Mouse (Mus musculus) cortical plate, adult 2 months (tissue): Measurements from ENCODE around the gene Wap. TPM values are rescaled to one million over a fixed set of nuclear protein-coding genes. Genes with fewer than 3 reads are reported as not detected.

Source experiments
- H3K27ac ChIP-seq: fragments of 200-500 bp; 2 replicates; pipeline ENCODE4 v1.5.1; 2012; ENCODE audit warnings: low read length, control low read depth, inconsistent platforms; ENCODE audit not compliant: insufficient read depth
- H3K4me1 ChIP-seq: fragments of 200-500 bp; 2 replicates; pipeline ENCODE4 v1.6.1; 2011; ENCODE audit warnings: low read length; ENCODE audit not compliant: control insufficient read depth, insufficient read depth
- H3K4me3 ChIP-seq: fragments of 200-500 bp; 2 replicates; pipeline ENCODE4 v1.5.1; 2011; ENCODE audit warnings: mild to moderate bottlenecking, low read length, control low read depth; ENCODE audit not compliant: insufficient read depth
- CTCF ChIP-seq: fragments of 200-500 bp; IDR thresholded peaks from 2 replicates; pipeline ENCODE4 v1.5.1; 2011; ENCODE audit warnings: mild to moderate bottlenecking, control low read depth, low read length; ENCODE audit not compliant: insufficient read depth; ENCODE audit errors: extremely low read depth
- POLR2A ChIP-seq: fragments of 200-500 bp; IDR thresholded peaks from 2 replicates; pipeline ENCODE4 v1.6.1; 2011; ENCODE audit warnings: mild to moderate bottlenecking, low read length, control low read depth; ENCODE audit not compliant: insufficient read depth; ENCODE audit errors: extremely low read depth
- polyA plus RNA-seq: library from polyadenylated mRNA; depleted of rRNA; stranded (reverse); fragments of >200 nt; gene quantifications from 2 replicates; pipeline ENCODE4 v1.2.3, GENCODE M21; 2012; rRNA removed

The Wap gene
- polyA plus RNA-seq, 1 experiment: not detected

- no peaks in the 10 kb centered on the region for H3K4me1 ChIP-seq
- H3K4me3 ChIP-seq: no peak overlapping the region
- no peak overlapping the region for H3K27ac ChIP-seq
- no peak for TF ChIP-seq POLR2A
- no peak for TF ChIP-seq CTCF
Measured at GRCm38 (mm10) chr11:6590933-6591675, 47.3 kb downstream of the Wap start.

GRCm38 (mm10) chr11:6589838-6590237, 48.6 kb downstream of the Wap start:
- Histone ChIP-seq H3K4me3 (no peak overlapping the region), H3K27ac (no peak overlapping the region), H3K4me1 (no peaks in the 10 kb centered on the region)
- TF ChIP-seq POLR2A (no peak), CTCF (no peak)

- no peaks in the 10 kb centered on the region for H3K4me1 ChIP-seq
- no peak overlapping the region for H3K4me3 ChIP-seq
- H3K27ac ChIP-seq: no peak overlapping the region
- TF ChIP-seq CTCF (no peak), POLR2A (no peak)
Measured at GRCm38 (mm10) chr11:6588295-6588694, 50.1 kb downstream of the Wap start.

GRCm38 (mm10) chr11:6587249-6587940, 51.0 kb downstream of the Wap start:
- no peaks in the 10 kb centered on the region for H3K4me1 ChIP-seq
- H3K4me3 ChIP-seq: no peak overlapping the region
- H3K27ac ChIP-seq: no peak overlapping the region
- TF ChIP-seq POLR2A (no peak), CTCF (no peak)

GRCm38 (mm10) chr11:6586660-6587059, 51.8 kb downstream of the Wap start:
- Histone ChIP-seq H3K4me1 (no peaks in the 10 kb centered on the region), H3K4me3 (no peak overlapping the region), H3K27ac (no peak overlapping the region)
- TF ChIP-seq CTCF (0 out of 2 replicates have a peak, but pooled peaks have one; percentile 8), POLR2A (no peak)

GRCm38 (mm10) chr11:6585748-6586147, 52.7 kb downstream of the Wap start:
- TF ChIP-seq POLR2A (no peak), CTCF (no peak)
- no peaks in the 10 kb centered on the region for H3K4me1 ChIP-seq
- no peak overlapping the region for H3K27ac ChIP-seq
- no peak overlapping the region for H3K4me3 ChIP-seq

Other genes with a start within 250 kb of the Wap start
- 105 and 108 TPM in 2 replicates for gene Zmiz2, start 249.6 kb downstream of the Wap start, polyA plus RNA-seq
- 2,439 and 2,636 TPM in 2 replicates for gene Ppia, start 223.2 kb downstream of the Wap start, polyA plus RNA-seq
- gene H2afv, start 194.2 kb downstream of the Wap start, polyA plus RNA-seq: 81.7 and 83.3 TPM in 2 replicates
- gene Purb, start 162.7 kb downstream of the Wap start, polyA plus RNA-seq: 103 and 109 TPM in 2 replicates
- 0.75 and 0.87 TPM in 2 replicates for gene Myo1g, start 117.7 kb downstream of the Wap start, polyA plus RNA-seq
- 92.0 and 106 TPM in 2 replicates for gene Ccm2, start 91.8 kb downstream of the Wap start, polyA plus RNA-seq
- gene Nacad, start 32.6 kb downstream of the Wap start, polyA plus RNA-seq: 52.3 and 54.1 TPM in 2 replicates
- gene Tbrg4, start 12.6 kb downstream of the Wap start, polyA plus RNA-seq: 57.5 and 60.2 TPM in 2 replicates
- gene Ramp3, start 19.9 kb upstream of the Wap start, polyA plus RNA-seq: 36.6 and 40.6 TPM in 2 replicates
- gene Gm11983, start 199.0 kb upstream of the Wap start, polyA plus RNA-seq: 0.08 TPM in 1 of 2 replicates, not detected in the other